Mouse (Mus musculus) cerebellum, postnatal 14 days (tissue): ENCODE data around the gene Olfr1351.
"Not testable (repeated sequence)": the region's sequence is repeated elsewhere in the genome, so short reads cannot be mapped to it uniquely, and the experiment has no call there.

Experiments used
- DNase-seq, 2 experiments: peaks; one replicate each; pipeline ENCODE4 v3.0.0; 2021; ENCODE audit warnings: mixed read lengths in 2 of 2

The Olfr1351 gene

GRCm38 (mm10) chr10:79012172-79012571, at the start of gene Olfr1351:
TSS of gene Olfr1351 (plus strand) at chr10:79012472.
- no peak for DNase-seq

GRCm38 (mm10) chr10:78963009-78963408, 49.3 kb upstream of the Olfr1351 start, which contains the start of gene Olfr1353:
TSS of gene Olfr1353 (plus strand) at chr10:78963309.
- not testable (repeated sequence) for DNase-seq

GRCm38 (mm10) chr10:78980750-78981149, 31.5 kb upstream of the Olfr1351 start, which contains the start of gene Olfr1352:
TSS of gene Olfr1352 (plus strand) at chr10:78981050.
- no peak for DNase-seq

DNA sequence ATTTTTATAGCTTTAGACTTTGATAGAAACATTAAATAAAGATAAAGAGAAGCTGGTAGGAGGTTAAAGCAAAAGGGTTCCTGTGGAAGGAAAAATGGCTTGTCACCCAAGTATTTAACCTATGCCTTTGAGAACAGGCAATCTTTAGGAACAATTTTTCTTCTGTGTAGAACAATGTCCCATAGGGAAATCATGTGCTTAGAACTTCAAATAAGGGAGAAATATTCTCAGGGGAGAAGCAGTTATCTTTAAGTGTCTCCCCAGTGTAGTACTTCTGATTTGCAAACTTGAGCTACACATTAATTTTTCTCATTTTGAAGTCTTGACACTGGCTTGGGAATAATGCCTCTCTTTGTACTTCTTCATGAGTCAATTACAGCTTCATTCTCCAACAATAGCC, 16.2 kb downstream of the Olfr1351 start, which contains the start of gene Olfr57:
Gene Olfr57, plus strand, starts transcription at position 301 of the 400 bp plus-strand sequence.
- no peak for DNase-seq

DNA sequence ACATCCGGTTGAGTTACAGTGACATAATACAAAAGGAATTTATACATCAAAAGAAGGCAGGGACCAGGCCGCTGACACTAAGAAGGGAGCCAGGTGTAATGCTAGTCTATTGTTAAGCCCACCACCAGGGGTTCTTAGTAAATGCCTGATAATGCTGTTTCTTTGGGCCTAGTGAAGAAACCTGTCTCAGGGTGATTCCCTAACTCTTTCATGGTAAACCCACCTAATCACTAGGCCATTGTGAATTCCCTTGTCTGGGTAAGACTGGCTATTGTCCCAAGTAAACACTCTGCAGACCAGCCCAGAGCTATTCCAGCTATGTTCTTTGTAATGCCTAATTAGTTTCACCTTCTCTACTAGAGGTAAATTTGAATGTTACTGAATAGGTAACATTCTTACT, 30.2 kb downstream of the Olfr1351 start:
- DNase-seq, result not testable (repeated sequence)

DNA sequence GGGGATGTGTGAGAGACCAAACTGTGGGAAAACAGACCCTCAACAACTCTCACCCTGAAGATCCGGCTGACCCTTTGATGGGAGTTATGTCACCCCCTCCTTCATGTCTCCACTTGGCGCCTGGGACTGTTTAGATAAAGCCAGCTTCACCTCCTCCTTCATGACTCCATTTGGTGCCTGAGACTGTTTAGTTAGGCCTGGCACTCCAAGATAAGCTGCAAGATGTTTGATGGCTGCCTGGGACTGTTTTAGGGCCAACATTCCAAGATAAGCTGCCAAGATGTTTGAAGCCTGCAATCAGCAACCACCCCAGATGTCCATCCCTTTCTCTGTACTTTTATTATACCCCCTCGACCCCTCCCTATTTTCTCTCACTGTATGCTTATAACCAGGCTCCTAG, 45.1 kb downstream of the Olfr1351 start:
- DNase-seq, result not testable (repeated sequence)
